Mouse (Mus musculus): ENCODE results near the gene Fcgrt. TPM values are rescaled to one million over a fixed set of nuclear protein-coding genes. Genes with fewer than 3 reads are reported as not detected.
A peak's percentile ranks its signal among the peaks of the same experiment; 100 is the strongest.

The Fcgrt gene
- polyA plus RNA-seq, 1 experiment from 2014 or later, result 33.9 TPM

- Histone ChIP-seq H3K36me3 (no peaks in the 10 kb centered on the region), H3K4me3 (no peak overlapping the region), H3K4me2 (no peak overlapping the region), H3K27ac (replicated peaks) (peak overlapping the region; percentile 79), H3K9me3 (no peaks in the 10 kb centered on the region), H3K9ac (no peak overlapping the region), H3K27me3 (no peaks in the 10 kb centered on the region), H3K4me1 (replicated peaks) (peaks cover 40% of the 10 kb centered on the region)
- WGBS, result 79% methylated on average over 10 of the region's 10 CpGs
- ATAC-seq (ENCODE audit: low FRiP score, low read depth), result 0 out of 2 replicates have a peak, but pooled peaks have one; percentile 32
Measured at GRCm38 (mm10) chr7:45058607-45059571, 44.8 kb downstream of the Fcgrt start.

DNA sequence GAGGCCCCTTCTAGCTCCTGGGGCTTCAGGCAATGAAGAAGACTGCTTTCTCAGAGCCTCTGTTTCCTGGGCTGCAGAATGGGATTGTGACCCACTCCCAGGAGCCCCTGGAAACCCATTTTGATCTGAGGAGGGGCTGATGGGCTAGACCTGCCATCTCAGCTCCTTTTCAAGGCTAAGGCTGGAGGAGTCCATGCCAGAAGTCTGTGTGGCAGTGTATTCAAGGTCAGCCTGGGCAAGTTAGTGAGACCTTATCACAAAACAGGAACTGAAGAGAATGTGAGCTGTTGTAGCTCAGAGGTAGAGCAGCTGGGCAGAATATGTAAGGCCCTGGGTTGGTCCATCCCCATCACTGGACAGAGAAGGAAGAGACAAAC is 46.7 kb downstream of the Fcgrt start:
- H3K4me1 ChIP-seq (replicated peaks), result peaks cover 33% of the 10 kb centered on the region
- ATAC-seq (ENCODE audit: low FRiP score, low read depth), result no peak
- no peak overlapping the region for H3K4me3 ChIP-seq
- no peak overlapping the region for H3K9ac ChIP-seq
- no peak overlapping the region for H3K4me2 ChIP-seq
- H3K27ac ChIP-seq (replicated peaks), result no peak overlapping the region
- no peaks in the 10 kb centered on the region for H3K36me3 ChIP-seq
- H3K27me3 ChIP-seq, result no peaks in the 10 kb centered on the region
- no peaks in the 10 kb centered on the region for H3K9me3 ChIP-seq

GRCm38 (mm10) chr7:45056329-45056971 is 47.2 kb downstream of the Fcgrt start:
- ATAC-seq (ENCODE audit: low FRiP score, low read depth), result no peak
- 62% methylated on average over 14 of the region's 14 CpGs for WGBS

DNA sequence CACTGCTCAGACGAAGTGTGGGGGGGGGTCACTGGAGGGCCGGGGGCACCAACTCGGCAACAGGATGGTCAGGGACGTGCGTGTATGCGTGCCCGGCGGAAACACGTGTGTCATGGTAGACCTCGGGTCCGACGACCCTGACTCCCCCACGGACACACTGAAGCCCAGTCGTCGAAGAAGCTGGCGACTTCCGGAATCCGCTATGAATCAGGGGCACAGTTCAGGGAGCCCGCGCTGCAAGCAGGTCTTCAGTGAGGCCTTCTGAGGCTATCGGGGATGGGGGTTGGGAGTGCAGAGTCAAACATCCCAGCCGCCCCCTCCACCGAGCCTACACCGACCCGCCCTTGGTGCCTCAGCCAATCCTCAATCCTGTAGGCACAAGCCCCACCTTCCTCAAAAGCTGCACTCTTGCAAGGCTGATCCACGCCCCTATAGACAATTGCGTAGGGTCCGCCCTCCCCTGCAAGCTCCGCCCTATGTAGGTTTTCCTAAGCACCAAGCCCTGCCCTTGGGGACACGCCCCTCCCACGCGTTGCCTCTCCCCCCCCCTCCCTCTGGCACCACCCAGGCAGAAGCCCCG is 49.6 kb downstream of the Fcgrt start:
- Histone ChIP-seq H3K4me1 (replicated peaks) (peaks cover 32% of the 10 kb centered on the region), H3K9me3 (no peaks in the 10 kb centered on the region), H3K27ac (replicated peaks) (peak overlapping the region; percentile 97), H3K27me3 (no peaks in the 10 kb centered on the region), H3K36me3 (peaks cover 11% of the 10 kb centered on the region; the same call in 1 of the 2 replicates), H3K4me3 (peak overlapping the region; percentile 93), H3K4me2 (peak overlapping the region; percentile 82), H3K9ac (peak overlapping the region; percentile 88)
- peak; percentile 92 for ATAC-seq (ENCODE audit: low FRiP score, low read depth)
- WGBS, result 1% methylated on average over 33 of the region's 33 CpGs

More at GRCm38 (mm10) chr7:45056329-45056971, 47.2 kb downstream of the Fcgrt start:
- Histone ChIP-seq H3K27me3 (no peaks in the 10 kb centered on the region), H3K4me1 (replicated peaks) (peaks cover 31% of the 10 kb centered on the region), H3K36me3 (no peaks in the 10 kb centered on the region), H3K4me2 (no peak overlapping the region), H3K4me3 (no peak overlapping the region), H3K9ac (no peak overlapping the region), H3K9me3 (no peaks in the 10 kb centered on the region), H3K27ac (replicated peaks) (no peak overlapping the region)

DNA sequence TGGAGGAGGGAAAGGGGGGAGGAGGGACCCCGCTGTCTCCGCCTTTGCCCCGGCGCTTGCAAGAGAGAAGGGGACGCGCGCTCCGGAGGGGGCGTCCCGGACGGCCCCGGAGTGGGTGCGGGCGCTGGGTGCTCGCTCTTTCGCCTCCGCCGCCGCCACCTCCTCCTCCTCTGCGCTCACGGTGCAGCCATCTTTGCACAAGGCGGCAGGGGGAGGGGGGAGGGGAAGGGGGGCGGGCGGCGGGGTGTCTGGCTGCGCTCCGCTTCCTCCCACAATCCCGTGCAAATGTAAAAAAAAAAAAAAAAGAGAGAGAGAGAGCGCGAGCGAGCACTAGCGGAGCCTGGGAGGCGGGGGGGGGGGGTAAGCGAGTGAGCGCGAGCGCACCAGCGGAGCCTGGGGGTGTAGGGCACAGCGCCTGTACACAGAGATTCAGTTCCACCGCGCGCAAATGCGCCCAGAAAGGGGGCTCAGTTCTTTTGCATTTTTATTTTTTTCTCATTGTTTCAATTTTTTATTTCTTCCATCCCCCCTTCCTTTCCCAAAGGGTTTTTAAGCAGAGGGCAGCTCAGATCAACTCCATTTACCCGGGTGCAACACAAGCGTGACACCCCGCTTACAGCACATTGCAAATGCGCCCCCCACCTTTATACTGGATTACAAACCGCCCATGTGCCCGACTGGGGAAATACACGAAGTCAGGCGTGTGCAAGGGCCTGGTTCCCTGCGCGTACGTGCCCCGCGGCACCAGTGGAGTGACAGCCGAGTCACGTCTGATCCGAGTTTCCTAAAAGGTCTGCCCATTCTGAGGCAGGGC is 50.3 kb downstream of the Fcgrt start:
- Histone ChIP-seq H3K4me2 (peak overlapping the region; percentile 82), H3K9ac (peak overlapping the region; percentile 88), H3K27ac (replicated peaks) (peak overlapping the region; percentile 97), H3K4me3 (peak overlapping the region; percentile 93), H3K9me3 (no peaks in the 10 kb centered on the region), H3K27me3 (no peaks in the 10 kb centered on the region), H3K36me3 (peaks cover 18% of the 10 kb centered on the region), H3K4me1 (replicated peaks) (peaks cover 26% of the 10 kb centered on the region)
- ATAC-seq (ENCODE audit: low FRiP score, low read depth), result peak; percentile 55
- WGBS, result 0% methylated on average over 25 of the region's 59 CpGs

GRCm38 (mm10) chr7:45052862-45053116 is 50.9 kb downstream of the Fcgrt start, which contains the start of gene Prr12:
Prr12 (minus strand) TSS chr7:45052881.
- Histone ChIP-seq H3K9me3 (no peaks in the 10 kb centered on the region), H3K9ac (peak within 1 kb of the TSS; percentile 88), H3K36me3 (peaks cover 24% of the 10 kb centered on the region), H3K4me3 (peak within 1 kb of the TSS; percentile 93), H3K4me1 (replicated peaks) (peaks cover 26% of the 10 kb centered on the region), H3K27ac (replicated peaks) (peak within 1 kb of the TSS; percentile 97), H3K27me3 (no peaks in the 10 kb centered on the region), H3K4me2 (peak within 1 kb of the TSS; percentile 82)
- 0% methylated on average over 8 of the region's 18 CpGs for WGBS
- no peak for ATAC-seq (ENCODE audit: low FRiP score, low read depth)

GRCm38 (mm10) chr7:45052181-45052861 is 51.3 kb downstream of the Fcgrt start:
- Histone ChIP-seq H3K27ac (replicated peaks) (peak overlapping the region; percentile 97), H3K27me3 (no peaks in the 10 kb centered on the region), H3K4me1 (replicated peaks) (peaks cover 26% of the 10 kb centered on the region), H3K4me2 (peak overlapping the region; percentile 82), H3K4me3 (peak overlapping the region; percentile 93), H3K9ac (peak overlapping the region; percentile 88), H3K36me3 (peaks cover 28% of the 10 kb centered on the region), H3K9me3 (no peaks in the 10 kb centered on the region)
- ATAC-seq (ENCODE audit: low FRiP score, low read depth), result no peak
- under 1% methylated on average over 36 of the region's 38 CpGs for WGBS

DNA sequence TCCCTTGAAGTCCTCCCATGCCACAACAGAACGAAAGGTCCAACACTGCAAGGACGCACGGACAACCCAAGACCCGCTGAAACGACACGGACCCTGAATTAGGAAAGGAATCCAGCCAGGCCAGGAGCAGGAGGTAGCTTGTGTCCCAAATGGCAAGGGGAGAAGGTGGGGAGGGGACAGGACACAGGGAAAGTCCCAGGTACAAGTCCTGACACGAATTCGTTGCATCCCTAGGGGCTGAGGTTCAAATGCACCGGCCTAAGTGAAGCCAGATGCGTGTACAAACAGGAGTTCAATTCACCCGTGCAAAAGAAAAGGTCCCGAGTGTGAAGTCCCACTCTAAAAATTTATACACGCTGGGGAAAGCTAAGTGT is 52.1 kb downstream of the Fcgrt start:
- ATAC-seq (ENCODE audit: low FRiP score, low read depth), result no peak
- H3K9me3 ChIP-seq, result no peaks in the 10 kb centered on the region
- peaks cover 36% of the 10 kb centered on the region for H3K36me3 ChIP-seq
- H3K4me3 ChIP-seq, result peak overlapping the region; percentile 93
- no peaks in the 10 kb centered on the region for H3K27me3 ChIP-seq
- peak overlapping the region; percentile 88 for H3K9ac ChIP-seq
- WGBS, result 2% methylated on average over 13 of the region's 13 CpGs
- H3K4me2 ChIP-seq, result peak overlapping the region; percentile 82
- peaks cover 26% of the 10 kb centered on the region for H3K4me1 ChIP-seq (replicated peaks)
- H3K27ac ChIP-seq (replicated peaks), result peak overlapping the region; percentile 97

GRCm38 (mm10) chr7:45050945-45051600 is 52.6 kb downstream of the Fcgrt start:
- peak; percentile 68 for ATAC-seq (ENCODE audit: low FRiP score, low read depth)
- Histone ChIP-seq H3K36me3 (peaks cover 41% of the 10 kb centered on the region), H3K27me3 (no peaks in the 10 kb centered on the region), H3K4me2 (peak overlapping the region; percentile 82), H3K27ac (replicated peaks) (peak overlapping the region; percentile 97), H3K9ac (peak overlapping the region; percentile 88), H3K4me3 (peak overlapping the region; percentile 93), H3K9me3 (no peaks in the 10 kb centered on the region), H3K4me1 (replicated peaks) (peaks cover 26% of the 10 kb centered on the region)
- 1% methylated on average over 15 of the region's 16 CpGs for WGBS

DNA sequence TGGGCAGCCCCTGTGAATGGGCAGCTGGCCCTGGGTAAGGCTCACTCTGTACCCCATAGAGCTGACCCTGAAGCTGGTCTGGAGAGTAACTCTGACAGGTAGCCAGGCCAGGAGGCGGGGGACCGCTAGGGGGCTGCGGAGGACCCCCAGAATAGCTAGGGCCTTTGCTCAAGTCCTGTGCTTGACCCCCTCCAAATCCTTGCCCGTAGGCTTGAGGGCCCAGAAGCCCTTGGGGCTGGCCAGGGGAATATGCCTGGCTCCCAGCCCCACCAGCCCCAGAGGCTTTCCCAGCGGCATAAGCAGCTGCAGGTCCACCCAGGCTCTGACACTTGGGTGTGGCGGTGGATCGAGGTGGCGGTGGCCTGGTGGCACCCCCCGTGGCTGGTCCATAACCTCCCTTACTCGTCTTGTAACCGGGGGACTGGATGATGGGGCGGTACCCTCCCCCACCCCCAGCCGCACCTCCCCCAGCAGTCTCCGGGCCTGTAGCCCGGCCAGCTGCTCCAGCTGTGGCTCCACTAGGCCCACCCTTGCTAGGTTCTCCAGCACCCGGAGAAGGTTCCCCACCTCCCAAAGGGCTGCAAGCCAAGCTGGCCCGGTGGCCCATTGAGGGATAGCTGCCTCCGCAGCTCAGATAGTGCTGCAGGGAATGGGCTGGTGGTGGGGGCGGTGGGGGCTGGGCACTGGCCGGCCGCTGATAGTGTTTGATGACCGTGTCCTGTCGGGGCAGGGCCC is 54.6 kb downstream of the Fcgrt start:
- Histone ChIP-seq H3K4me3 (no peak overlapping the region), H3K27ac (replicated peaks) (no peak overlapping the region), H3K9me3 (no peaks in the 10 kb centered on the region), H3K4me1 (replicated peaks) (peaks cover 21% of the 10 kb centered on the region), H3K4me2 (no peak overlapping the region), H3K9ac (no peak overlapping the region), H3K36me3 (peaks cover 60% of the 10 kb centered on the region), H3K27me3 (no peaks in the 10 kb centered on the region)
- 96% methylated on average over 20 of the region's 23 CpGs for WGBS
- ATAC-seq (ENCODE audit: low FRiP score, low read depth), result no peak

Measured in hindbrain, embryonic 15.5 days (tissue).